Mouse (Mus musculus) ES-Bruce4 (cell line): ENCODE data around the gene 4933428M09Rik. TPM values are rescaled to one million over a fixed set of nuclear protein-coding genes. Genes with fewer than 3 reads are reported as not detected.

Experiments used
- H3K27ac ChIP-seq: 2 replicates; pipeline ENCODE4 v1.5.1; 2012; ENCODE audit warnings: low read length, inconsistent platforms; ENCODE audit not compliant: insufficient read depth
- H3K27me3 ChIP-seq: 2 replicates; pipeline ENCODE4 v1.6.1; 2012; ENCODE audit warnings: mild to moderate bottlenecking, low read length, inconsistent platforms; ENCODE audit not compliant: control insufficient read depth, poor library complexity, insufficient read depth, severe bottlenecking
- H3K36me3 ChIP-seq: 2 replicates; pipeline ENCODE4 v1.6.1; 2012; ENCODE audit warnings: inconsistent platforms, mild to moderate bottlenecking, low read length, moderate library complexity; ENCODE audit not compliant: control insufficient read depth, poor library complexity, insufficient read depth, severe bottlenecking
- H3K4me1 ChIP-seq: one replicate; pipeline ENCODE4 v1.8.1; 2011; ENCODE audit warnings: low read length; ENCODE audit not compliant: control insufficient read depth, insufficient read depth
- H3K4me3 ChIP-seq: 2 replicates; pipeline ENCODE4 v1.5.1; 2011; ENCODE audit warnings: low read depth, mild to moderate bottlenecking, low read length
- H3K9ac ChIP-seq: 2 replicates; pipeline ENCODE4 v1.6.1; 2012; ENCODE audit warnings: low read depth, mild to moderate bottlenecking, inconsistent platforms; ENCODE audit not compliant: poor library complexity, severe bottlenecking
- H3K9me3 ChIP-seq: replicated peaks from 2 replicates; pipeline ENCODE4 v1.6.1; 2012; ENCODE audit warnings: mild to moderate bottlenecking, low read length, inconsistent platforms; ENCODE audit not compliant: control insufficient read depth, poor library complexity, insufficient read depth, severe bottlenecking
- CTCF ChIP-seq: IDR thresholded peaks from one replicate; pipeline ENCODE4 v1.8.1; 2011; ENCODE audit warnings: low read depth, low read length
- EP300 ChIP-seq: IDR thresholded peaks from 2 replicates; pipeline ENCODE4 v1.6.1; 2011; ENCODE audit warnings: low read depth, low read length; ENCODE audit not compliant: insufficient read depth
- POLR2A ChIP-seq: IDR thresholded peaks from one replicate; pipeline ENCODE4 v1.8.1; 2011; ENCODE audit warnings: low read length; ENCODE audit not compliant: insufficient read depth
- polyA plus RNA-seq: library from polyadenylated mRNA; stranded (reverse); fragments of >200 nt; gene quantifications from 2 replicates; pipeline ENCODE4 v1.2.4, GENCODE M21; 2011; ENCODE audit warnings: low read depth; ENCODE audit not compliant: missing spikeins, insufficient read depth, insufficient read length

The 4933428M09Rik gene
- polyA plus RNA-seq, 1 experiment = not detected

GRCm38 (mm10) chrX:139214765-139215164 is 35.7 kb downstream of the 4933428M09Rik start:
- H3K4me3 ChIP-seq = no peak overlapping the region
- H3K27me3 ChIP-seq = no peaks in the 10 kb centered on the region
- H3K4me1 ChIP-seq = no peaks in the 10 kb centered on the region
- H3K27ac ChIP-seq = no peak overlapping the region
- no peak overlapping the region for H3K9ac ChIP-seq
- no peak for TF ChIP-seq EP300
- no peak for TF ChIP-seq CTCF
- no peak for TF ChIP-seq POLR2A
- no peaks in the 10 kb centered on the region for H3K36me3 ChIP-seq
- no peaks in the 10 kb centered on the region for H3K9me3 ChIP-seq

GRCm38 (mm10) chrX:139216409-139216808 is 37.4 kb downstream of the 4933428M09Rik start:
- TF ChIP-seq EP300 (no peak), POLR2A (no peak), CTCF (no peak)
- Histone ChIP-seq H3K4me1 (no peaks in the 10 kb centered on the region), H3K4me3 (no peak overlapping the region), H3K36me3 (no peaks in the 10 kb centered on the region), H3K27me3 (no peaks in the 10 kb centered on the region), H3K9me3 (no peaks in the 10 kb centered on the region), H3K27ac (no peak overlapping the region), H3K9ac (no peak overlapping the region)

GRCm38 (mm10) chrX:139216991-139217593 is 38.1 kb downstream of the 4933428M09Rik start:
- no peak overlapping the region for H3K27ac ChIP-seq
- no peak overlapping the region for H3K4me3 ChIP-seq
- no peaks in the 10 kb centered on the region for H3K27me3 ChIP-seq
- no peak overlapping the region for H3K9ac ChIP-seq
- no peaks in the 10 kb centered on the region for H3K9me3 ChIP-seq
- TF ChIP-seq POLR2A (no peak), CTCF (no peak), EP300 (no peak)
- no peaks in the 10 kb centered on the region for H3K4me1 ChIP-seq
- no peaks in the 10 kb centered on the region for H3K36me3 ChIP-seq

- Histone ChIP-seq H3K4me3 (no peak overlapping the region), H3K9ac (no peak overlapping the region), H3K9me3 (no peaks in the 10 kb centered on the region), H3K27ac (no peak overlapping the region), H3K27me3 (no peaks in the 10 kb centered on the region), H3K4me1 (no peaks in the 10 kb centered on the region), H3K36me3 (no peaks in the 10 kb centered on the region)
- TF ChIP-seq CTCF (no peak), POLR2A (no peak), EP300 (no peak)
Measured at GRCm38 (mm10) chrX:139217776-139218175, 38.7 kb downstream of the 4933428M09Rik start.

- H3K4me1 ChIP-seq = no peaks in the 10 kb centered on the region
- H3K27ac ChIP-seq = no peak overlapping the region
- H3K9ac ChIP-seq = no peak overlapping the region
- no peak overlapping the region for H3K4me3 ChIP-seq
- no peaks in the 10 kb centered on the region for H3K9me3 ChIP-seq
- no peaks in the 10 kb centered on the region for H3K36me3 ChIP-seq
- no peaks in the 10 kb centered on the region for H3K27me3 ChIP-seq
- TF ChIP-seq EP300 (no peak), CTCF (no peak), POLR2A (no peak)
Measured at GRCm38 (mm10) chrX:139219017-139219416, 40.0 kb downstream of the 4933428M09Rik start.

- Histone ChIP-seq H3K9ac (no peak overlapping the region), H3K4me1 (no peaks in the 10 kb centered on the region), H3K9me3 (no peaks in the 10 kb centered on the region), H3K36me3 (no peaks in the 10 kb centered on the region), H3K27me3 (no peaks in the 10 kb centered on the region), H3K27ac (no peak overlapping the region), H3K4me3 (no peak overlapping the region)
- TF ChIP-seq EP300 (no peak), POLR2A (no peak), CTCF (no peak)
Measured at GRCm38 (mm10) chrX:139220830-139221229, 41.8 kb downstream of the 4933428M09Rik start.
